Mouse (Mus musculus) thymus, adult 2 months (tissue): ENCODE results near the gene Ugt1a5. TPM values are rescaled to one million over a fixed set of nuclear protein-coding genes. Genes with fewer than 3 reads are reported as not detected.

Experiments used
- DNase-seq: peaks from one replicate; pipeline ENCODE4 v3.0.0; 2021
- H3K27ac ChIP-seq: fragments of 200-500 bp; 2 replicates; pipeline ENCODE4 v1.5.1; 2012; ENCODE audit warnings: low read length, control low read depth; ENCODE audit not compliant: control insufficient read depth, insufficient read depth
- H3K27me3 ChIP-seq: fragments of 200-500 bp; 2 replicates; pipeline ENCODE4 v1.6.1; 2012; ENCODE audit warnings: mild to moderate bottlenecking, low read length, moderate library complexity, mixed read lengths; ENCODE audit not compliant: control insufficient read depth, insufficient read depth
- H3K36me3 ChIP-seq: fragments of 200-500 bp; 2 replicates; pipeline ENCODE4 v1.6.1; 2012; ENCODE audit warnings: mild to moderate bottlenecking, low read length, moderate library complexity; ENCODE audit not compliant: control insufficient read depth, insufficient read depth
- H3K4me1 ChIP-seq: fragments of 200-500 bp; replicated peaks from 2 replicates; pipeline ENCODE4 v1.6.1; 2012; ENCODE audit warnings: low read length; ENCODE audit not compliant: control insufficient read depth, insufficient read depth
- H3K4me3 ChIP-seq: fragments of 200-500 bp; 2 replicates; pipeline ENCODE4 v1.5.1; 2012; ENCODE audit warnings: mild to moderate bottlenecking, low read length, control low read depth, moderate library complexity; ENCODE audit not compliant: control insufficient read depth, insufficient read depth
- CTCF ChIP-seq: fragments of 200-500 bp; IDR thresholded peaks from 2 replicates; pipeline ENCODE4 v1.5.1; 2012; ENCODE audit warnings: mild to moderate bottlenecking, control low read depth, low read length, moderate library complexity, borderline replicate concordance; ENCODE audit not compliant: control insufficient read depth, poor library complexity, insufficient read depth; ENCODE audit errors: extremely low read depth
- POLR2A ChIP-seq: fragments of 200-500 bp; IDR thresholded peaks from 2 replicates; pipeline ENCODE4 v1.6.1; 2012; ENCODE audit warnings: mild to moderate bottlenecking, low read length, control low read depth, moderate library complexity; ENCODE audit not compliant: control insufficient read depth, poor library complexity, insufficient read depth; ENCODE audit errors: extremely low read depth
- WGBS: fragments of 180-500 bp; shearing (Covaris S2); methylation state at CpG from one replicate; pipeline ENCODE4 v1.1.7; 2018; 5-methylcytosine and 5-hydroxymethylcytosine counted together
- polyA plus RNA-seq: library from polyadenylated mRNA; depleted of rRNA; stranded (reverse); fragments of >200 nt; gene quantifications from 2 replicates; pipeline ENCODE4 v1.2.3, GENCODE M21; 2012; rRNA removed

Ugt1a5 gene
- polyA plus RNA-seq, 1 experiment, result 0.08 TPM

DNA sequence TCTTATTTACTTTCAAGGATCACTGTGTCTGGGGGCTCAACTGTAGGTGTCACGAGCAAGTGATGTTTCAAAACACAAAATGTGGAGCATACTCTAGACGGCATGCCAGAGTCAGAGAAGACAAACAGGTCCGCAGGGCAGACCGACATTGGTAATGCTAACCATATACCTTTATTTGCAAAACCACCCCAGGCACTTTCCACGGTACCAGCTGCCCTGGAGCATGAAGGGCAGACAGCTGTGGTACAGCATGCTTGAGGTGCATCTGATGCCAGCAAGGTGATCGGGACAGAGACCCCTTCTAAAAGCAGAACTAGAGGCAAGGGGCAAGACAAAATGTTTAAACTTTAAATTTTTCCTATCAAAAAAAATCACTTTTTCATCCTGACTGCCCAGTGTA, 97.1 kb downstream of the Ugt1a5 start:
- TF ChIP-seq CTCF, result no peak
- TF ChIP-seq POLR2A, result no peak
- Histone ChIP-seq H3K27ac (no peak overlapping the region), H3K27me3 (no peaks in the 10 kb centered on the region), H3K36me3 (peaks cover 71% of the 10 kb centered on the region), H3K4me3 (no peak overlapping the region), H3K4me1 (peaks cover 21% of the 10 kb centered on the region)
- WGBS, result 75% methylated on average over 6 of the region's 6 CpGs
- no peak for DNase-seq

DNA sequence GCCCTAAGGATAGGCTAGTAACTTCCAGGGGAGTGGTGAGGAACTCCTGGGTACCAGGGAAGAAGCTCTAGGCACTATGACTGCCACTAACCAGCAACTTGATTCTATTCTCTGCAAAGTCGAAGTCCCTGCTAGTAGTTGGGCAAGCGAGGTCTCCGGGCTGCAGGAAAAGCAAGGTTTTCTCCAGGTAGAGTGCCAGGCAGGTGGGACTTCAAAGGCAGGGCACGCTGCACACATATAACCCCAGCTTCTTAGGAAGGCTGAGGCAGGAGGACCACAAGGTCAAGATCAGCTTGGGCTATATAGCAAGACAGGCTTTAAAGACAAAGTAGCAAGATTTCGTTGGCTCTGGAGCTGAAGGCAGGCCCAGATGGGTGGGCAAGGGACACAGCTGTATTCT, 98.0 kb downstream of the Ugt1a5 start:
- no peaks in the 10 kb centered on the region for H3K27me3 ChIP-seq
- WGBS, result 93% methylated on average over 5 of the region's 5 CpGs
- TF ChIP-seq CTCF, result no peak
- TF ChIP-seq POLR2A, result no peak
- H3K4me1 ChIP-seq, result peaks cover 16% of the 10 kb centered on the region; the same call in 1 of the 2 replicates
- H3K36me3 ChIP-seq, result peaks cover 79% of the 10 kb centered on the region
- no peak for DNase-seq
- H3K4me3 ChIP-seq, result no peak overlapping the region
- no peak overlapping the region for H3K27ac ChIP-seq

DNA sequence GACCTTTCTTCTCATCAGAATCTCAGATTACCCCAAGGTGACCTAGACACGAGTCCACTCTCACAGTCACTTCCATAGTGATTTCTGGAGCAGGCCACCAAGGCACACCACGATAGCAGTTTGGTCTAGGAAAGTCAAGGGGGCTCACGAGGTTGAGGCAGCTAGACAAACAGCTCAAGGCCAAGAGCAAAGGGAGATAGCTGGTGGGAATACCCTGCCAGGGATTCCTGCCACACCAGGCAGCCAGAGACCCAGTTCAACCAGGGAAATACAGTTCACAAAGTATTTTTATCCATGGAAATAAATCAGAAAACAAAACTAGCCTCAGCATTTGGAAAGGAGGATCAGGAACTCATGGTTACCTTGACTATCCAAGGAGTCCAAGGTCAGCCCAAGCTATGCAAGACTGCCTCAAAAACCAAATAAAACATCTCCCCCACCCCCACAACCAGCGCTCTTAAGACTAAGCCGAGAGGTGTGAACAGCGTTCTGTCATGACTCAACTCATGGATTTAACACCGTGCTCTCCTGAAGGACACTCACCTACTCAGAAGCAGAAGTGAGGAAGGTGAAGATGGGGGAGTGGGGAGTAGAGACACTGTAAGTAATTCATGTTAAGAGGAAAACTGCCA, 98.5 kb downstream of the Ugt1a5 start:
- 93% methylated on average over 7 of the region's 7 CpGs for WGBS
- H3K36me3 ChIP-seq, result peaks cover 85% of the 10 kb centered on the region
- H3K27me3 ChIP-seq, result no peaks in the 10 kb centered on the region
- DNase-seq, result no peak
- TF ChIP-seq CTCF (no peak), POLR2A (no peak)
- peaks cover 12% of the 10 kb centered on the region; the same call in 1 of the 2 replicates for H3K4me1 ChIP-seq
- no peak overlapping the region for H3K27ac ChIP-seq
- no peak overlapping the region for H3K4me3 ChIP-seq

DNA sequence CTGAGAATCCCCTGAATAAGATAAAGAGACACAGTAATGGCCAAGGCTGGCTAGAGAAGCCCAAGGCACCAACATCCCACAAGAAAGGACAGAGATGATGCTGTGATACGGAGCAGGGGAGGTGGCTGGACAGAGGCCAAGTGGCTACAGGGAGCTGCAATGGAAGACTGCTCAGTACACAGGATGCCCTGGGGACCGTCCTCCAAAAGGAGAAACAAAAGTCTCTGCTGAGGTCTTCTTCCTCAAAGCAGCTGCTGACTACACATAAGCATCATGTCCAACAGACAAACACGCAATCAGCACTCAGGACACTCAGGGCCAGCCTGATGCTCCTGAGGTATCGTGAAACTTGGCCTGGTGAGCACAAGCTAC, 99.0 kb downstream of the Ugt1a5 start:
- peaks cover 90% of the 10 kb centered on the region for H3K36me3 ChIP-seq
- no peak overlapping the region for H3K4me3 ChIP-seq
- 79% methylated on average over 4 of the region's 4 CpGs for WGBS
- no peak for TF ChIP-seq CTCF
- TF ChIP-seq POLR2A, result no peak
- DNase-seq, result no peak
- H3K27me3 ChIP-seq, result no peaks in the 10 kb centered on the region
- no peak overlapping the region for H3K27ac ChIP-seq
- peaks cover 7% of the 10 kb centered on the region; the same call in 1 of the 2 replicates for H3K4me1 ChIP-seq

DNA sequence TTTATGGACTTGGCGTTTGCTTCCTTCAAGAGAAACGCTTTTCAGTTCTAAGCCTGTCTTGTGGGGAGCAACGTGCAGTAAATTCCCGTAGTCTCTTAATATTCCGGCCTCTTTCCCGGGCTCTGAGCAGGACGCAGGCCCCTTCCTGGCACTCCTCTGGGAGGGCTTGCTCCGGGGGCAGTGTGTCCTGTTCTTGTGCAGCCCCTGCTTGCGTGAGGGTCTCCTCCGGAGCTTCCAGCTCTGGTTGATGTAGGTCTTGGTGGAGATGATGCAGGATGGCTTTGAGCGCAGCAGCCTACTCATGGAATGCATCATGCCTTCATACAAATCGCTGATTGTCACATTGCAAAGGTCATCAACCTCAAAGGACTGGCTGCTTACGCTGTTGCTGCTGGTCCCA, 100.3 kb downstream of the Ugt1a5 start:
- 0 out of 2 replicates have a peak, but pooled peaks cover 3% of the 10 kb centered on the region for H3K4me1 ChIP-seq
- WGBS, result 92% methylated on average over 13 of the region's 13 CpGs
- TF ChIP-seq CTCF (no peak), POLR2A (no peak)
- H3K27me3 ChIP-seq, result no peaks in the 10 kb centered on the region
- H3K4me3 ChIP-seq, result no peak overlapping the region
- peaks cover 85% of the 10 kb centered on the region for H3K36me3 ChIP-seq
- no peak for DNase-seq
- H3K27ac ChIP-seq, result no peak overlapping the region

DNA sequence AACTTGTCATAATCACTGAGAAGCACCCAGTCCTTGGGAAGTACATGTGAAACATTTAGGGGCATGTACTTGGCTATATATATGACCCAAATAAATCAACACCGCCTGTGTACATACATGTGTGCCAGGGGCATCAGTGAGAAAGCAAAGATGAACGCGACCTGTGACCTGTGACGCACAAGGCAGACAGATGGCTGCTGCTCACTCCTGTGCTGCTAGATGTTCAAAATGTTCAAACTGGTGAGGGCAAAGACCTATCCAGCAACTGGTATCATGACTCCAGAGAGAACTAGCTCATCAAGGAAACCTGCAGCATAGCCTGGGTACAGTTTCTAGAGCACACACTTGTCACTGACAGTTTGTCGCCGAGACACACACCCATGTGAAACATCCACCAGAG, 101.7 kb downstream of the Ugt1a5 start:
- Histone ChIP-seq H3K4me1 (no peaks in the 10 kb centered on the region), H3K36me3 (peaks cover 85% of the 10 kb centered on the region), H3K27ac (no peak overlapping the region), H3K4me3 (no peak overlapping the region), H3K27me3 (no peaks in the 10 kb centered on the region)
- TF ChIP-seq CTCF (no peak), POLR2A (no peak)
- DNase-seq, result no peak
- 97% methylated on average over 6 of the region's 6 CpGs for WGBS

DNA sequence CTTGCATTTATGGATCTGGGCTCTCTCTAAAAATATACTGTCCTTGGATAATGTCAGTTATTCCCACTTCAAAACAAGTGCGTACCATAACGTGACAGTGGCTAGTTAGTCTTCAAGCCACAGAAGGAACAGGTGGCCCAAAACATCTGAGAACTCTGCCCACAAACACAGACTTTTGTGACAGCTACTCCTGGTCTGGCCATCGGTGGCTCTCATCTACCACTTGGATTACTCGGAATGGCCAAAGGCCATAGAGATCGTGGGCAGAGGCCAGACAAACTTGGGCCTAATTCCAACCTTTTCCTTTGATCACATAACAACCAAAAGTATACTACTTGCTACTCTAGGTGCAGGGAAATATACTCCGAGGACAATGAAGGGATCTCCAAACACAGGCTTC, 102.3 kb downstream of the Ugt1a5 start:
- TF ChIP-seq CTCF (no peak), POLR2A (no peak)
- Histone ChIP-seq H3K27ac (no peak overlapping the region), H3K36me3 (peaks cover 85% of the 10 kb centered on the region), H3K4me3 (no peak overlapping the region), H3K27me3 (no peaks in the 10 kb centered on the region), H3K4me1 (no peaks in the 10 kb centered on the region)
- 86% methylated on average over 6 of the region's 6 CpGs for WGBS
- DNase-seq, result no peak

Other genes starting within 250 kb of the Ugt1a5 start
- 6.3 and 7.5 TPM in 2 replicates for gene Usp40, start 157.5 kb upstream of the Ugt1a5 start, polyA plus RNA-seq
- 0.16 TPM in 1 of 2 replicates, not detected in the other for gene Ugt1a10, start 110.6 kb upstream of the Ugt1a5 start, polyA plus RNA-seq
- 0.26 TPM in 1 of 2 replicates, not detected in the other for gene Ugt1a9, start 95.2 kb upstream of the Ugt1a5 start, polyA plus RNA-seq
- 0.06 TPM in 1 of 2 replicates, not detected in the other for gene Ugt1a8, start 78.2 kb upstream of the Ugt1a5 start, polyA plus RNA-seq
- 0.94 and 1.1 TPM in 2 replicates for gene Ugt1a7c, start 71.0 kb upstream of the Ugt1a5 start, polyA plus RNA-seq
- 1.3 and 1.6 TPM in 2 replicates for gene Ugt1a6b, start 62.8 kb upstream of the Ugt1a5 start, polyA plus RNA-seq
- 3.0 and 3.8 TPM in 2 replicates for gene Ugt1a6a, start 31.2 kb upstream of the Ugt1a5 start, polyA plus RNA-seq
- gene Ugt1a2, start 34.6 kb downstream of the Ugt1a5 start, polyA plus RNA-seq, result 0.09 and 0.32 TPM in 2 replicates
- 0.82 and 1.5 TPM in 2 replicates for gene Dnajb3, start 39.8 kb downstream of the Ugt1a5 start, polyA plus RNA-seq
- 0.47 and 0.64 TPM in 2 replicates for gene Ugt1a1, start 45.9 kb downstream of the Ugt1a5 start, polyA plus RNA-seq
- 0.29 and 0.96 TPM in 2 replicates for gene Mroh2a, start 61.0 kb downstream of the Ugt1a5 start, polyA plus RNA-seq
- 168 and 197 TPM in 2 replicates for gene Hjurp, start 111.6 kb downstream of the Ugt1a5 start, polyA plus RNA-seq
- gene Trpm8, start 111.6 kb downstream of the Ugt1a5 start, polyA plus RNA-seq, result 0.03 and 0.08 TPM in 2 replicates
- gene Spp2, start 240.9 kb downstream of the Ugt1a5 start, polyA plus RNA-seq, result 0.44 and 0.71 TPM in 2 replicates